Mouse (Mus musculus) midbrain, postnatal 0 days (tissue): ENCODE measurements around the gene Mis18a. TPM values are rescaled to one million over a fixed set of nuclear protein-coding genes. Genes with fewer than 3 reads are reported as not detected.
A peak's percentile ranks its signal among the peaks of the same experiment; 100 is the strongest.

Source experiments
- ATAC-seq: fragments of 200-750 bp; cut with Nextera tagmentation; 2 replicates; pipeline ENCODE4 v1.8.0; 2017; ENCODE audit warnings: moderate number of reproducible peaks, mild to moderate bottlenecking, moderate TSS enrichment, moderate library complexity; ENCODE audit not compliant: low FRiP score
- DNase-seq: peaks from one replicate; pipeline ENCODE4 v3.0.0-alpha.2; 2015; ENCODE audit warnings: low spot score
- H3K27ac ChIP-seq: fragments of 300-500 bp; sonication (generic); 2 replicates; pipeline ENCODE4 v1.5.1; 2014; ENCODE audit warnings: low read depth, mild to moderate bottlenecking, low read length, mixed read lengths
- H3K27me3 ChIP-seq: fragments of 300-500 bp; sonication (generic); 2 replicates; pipeline ENCODE4 v1.6.1; 2014; ENCODE audit warnings: low read length, control low read depth, mixed read lengths; ENCODE audit not compliant: insufficient read depth
- H3K36me3 ChIP-seq: fragments of 300-500 bp; sonication (generic); 2 replicates; pipeline ENCODE4 v1.6.1; 2014; ENCODE audit warnings: low read length, control low read depth, mixed read lengths; ENCODE audit not compliant: insufficient read depth
- H3K4me1 ChIP-seq: fragments of 300-500 bp; sonication (generic); 2 replicates; pipeline ENCODE4 v1.6.1; 2014; ENCODE audit warnings: mild to moderate bottlenecking, control low read depth, antibody characterized with exemption, low read length, mixed read lengths; ENCODE audit not compliant: insufficient read depth
- H3K4me2 ChIP-seq: fragments of 300-500 bp; sonication (generic); 2 replicates; pipeline ENCODE4 v1.6.1; 2014; ENCODE audit warnings: low read depth, mild to moderate bottlenecking, low read length, mixed read lengths; ENCODE audit not compliant: poor library complexity, severe bottlenecking
- H3K4me3 ChIP-seq: fragments of 300-500 bp; sonication (generic); 2 replicates; pipeline ENCODE4 v1.5.1; 2014; ENCODE audit warnings: low read depth, mild to moderate bottlenecking, low read length, moderate library complexity
- H3K9ac ChIP-seq: fragments of 300-500 bp; sonication (generic); replicated peaks from 2 replicates; pipeline ENCODE4 v1.6.1; 2014; ENCODE audit warnings: mild to moderate bottlenecking, low read length, moderate library complexity, mixed read lengths; ENCODE audit not compliant: poor library complexity, severe bottlenecking
- H3K9me3 ChIP-seq: fragments of 300-500 bp; sonication (generic); 2 replicates; pipeline ENCODE4 v1.6.1; 2016; ENCODE audit warnings: low read length, control low read depth
- CTCF ChIP-seq: IDR thresholded peaks from 2 replicates; pipeline ENCODE4 v1.5.1; 2016; ENCODE audit warnings: antibody characterized with exemption, mild to moderate bottlenecking
- WGBS: fragments of 180-500 bp; shearing (Covaris S2); extraction: QIAGEN DNeasy Blood & Tissue Kit; methylation state at CpG from one replicate; pipeline ENCODE4 v1.1.7; 2014; 5-methylcytosine and 5-hydroxymethylcytosine counted together
- polyA plus RNA-seq: library from polyadenylated mRNA; unstranded; fragments of >200 nt; fragmentation: Nextera tagmentation; extraction: Ambion mirVana; gene quantifications from 2 replicates; pipeline ENCODE4 v1.2.1, GENCODE M21; 2015
- total RNA-seq: library from RNA; depleted of rRNA; stranded (reverse); fragments of >200 nt; gene quantifications from 2 replicates; pipeline ENCODE4 v1.2.3, GENCODE M21; 2014

The Mis18a gene
- total and polyA plus RNA-seq, 2 experiments from 2014 or later = 19.6 to 24.9 TPM

DNA sequence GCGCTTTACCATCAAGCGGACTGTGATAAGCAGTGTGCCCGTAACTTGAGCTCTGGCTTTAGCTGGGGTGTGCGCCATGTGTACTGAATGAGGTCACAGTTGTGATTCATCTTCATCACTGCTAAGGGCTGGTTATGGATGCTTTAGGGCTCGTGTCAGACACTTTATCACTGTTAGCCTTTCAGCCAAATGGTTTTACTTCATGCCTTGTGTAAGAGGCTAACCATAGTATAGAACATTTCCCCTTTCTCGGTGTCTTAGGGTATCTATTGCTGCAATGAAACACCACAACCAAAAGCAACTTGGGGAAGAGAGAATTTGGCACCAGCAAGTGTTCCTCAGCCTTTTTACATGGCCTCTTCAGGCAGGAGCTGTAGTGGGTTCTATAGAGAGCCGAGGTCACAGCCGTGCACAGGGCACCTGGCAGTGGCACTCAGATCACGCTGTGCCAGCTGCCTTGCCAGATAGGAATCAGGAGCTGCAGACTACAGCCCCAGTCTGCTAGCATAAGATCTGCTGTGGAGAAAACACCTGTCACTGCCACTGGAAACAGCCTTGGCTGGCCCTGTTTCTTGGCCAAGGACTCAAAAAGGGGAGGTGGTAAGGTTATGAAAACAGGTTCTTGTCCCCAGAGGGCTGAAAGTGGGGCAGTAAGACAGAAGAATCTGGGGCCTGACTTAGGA, 38.1 kb upstream of the Mis18a start:
- peaks cover 72% of the 10 kb centered on the region for H3K36me3 ChIP-seq
- no peaks in the 10 kb centered on the region for H3K27me3 ChIP-seq

GRCm38 (mm10) chr16:90760515-90760914, 33.3 kb upstream of the Mis18a start:
- Histone ChIP-seq H3K4me1 (no peaks in the 10 kb centered on the region), H3K9ac (no peak overlapping the region), H3K9me3 (no peaks in the 10 kb centered on the region), H3K4me2 (no peak overlapping the region), H3K27ac (no peak overlapping the region), H3K27me3 (no peaks in the 10 kb centered on the region), H3K4me3 (no peak overlapping the region), H3K36me3 (peaks cover 48% of the 10 kb centered on the region)
- TF ChIP-seq CTCF = no peak
- no peak for ATAC-seq
- no peak for DNase-seq
- 82% methylated on average over 4 of the region's 4 CpGs for WGBS

More for the DNA sequence above, 38.1 kb upstream of the Mis18a start:
- whole genome bisulfite sequencing = 94% methylated on average over 9 of the region's 9 CpGs
- Histone ChIP-seq H3K9ac (no peak overlapping the region), H3K4me1 (no peaks in the 10 kb centered on the region), H3K27ac (no peak overlapping the region), H3K4me2 (no peak overlapping the region), H3K4me3 (no peak overlapping the region), H3K9me3 (no peaks in the 10 kb centered on the region)
- TF ChIP-seq CTCF = no peak
- no peak for ATAC-seq
- peak; percentile 7 for DNase-seq

DNA sequence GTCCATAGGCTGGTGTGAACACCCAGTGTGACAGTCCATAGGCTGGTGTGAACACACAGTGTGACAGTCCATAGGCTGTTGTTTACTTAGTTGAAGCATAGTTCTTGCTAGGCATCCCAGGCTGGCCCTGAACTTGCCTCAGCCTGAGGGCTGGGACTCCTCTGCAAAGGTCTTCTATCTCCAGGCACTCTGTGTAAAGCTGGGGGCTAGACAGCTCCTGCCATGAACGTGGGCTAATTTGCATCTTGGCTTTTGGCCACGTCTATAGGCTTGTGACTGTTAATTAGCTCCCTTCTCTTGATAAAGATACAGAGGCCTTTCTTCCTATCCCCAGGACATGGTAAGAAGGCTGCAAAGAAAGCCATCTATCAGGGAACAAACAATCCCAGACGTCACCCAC, 32.1 kb upstream of the Mis18a start:
- Histone ChIP-seq H3K4me1 (no peaks in the 10 kb centered on the region), H3K27ac (no peak overlapping the region), H3K4me3 (no peak overlapping the region), H3K36me3 (peaks cover 50% of the 10 kb centered on the region), H3K4me2 (no peak overlapping the region), H3K27me3 (no peaks in the 10 kb centered on the region), H3K9ac (no peak overlapping the region), H3K9me3 (no peaks in the 10 kb centered on the region)
- no peak for ATAC-seq
- WGBS = 34% methylated on average over 3 of the region's 3 CpGs
- TF ChIP-seq CTCF = no peak
- DNase-seq = peak; percentile 5

DNA sequence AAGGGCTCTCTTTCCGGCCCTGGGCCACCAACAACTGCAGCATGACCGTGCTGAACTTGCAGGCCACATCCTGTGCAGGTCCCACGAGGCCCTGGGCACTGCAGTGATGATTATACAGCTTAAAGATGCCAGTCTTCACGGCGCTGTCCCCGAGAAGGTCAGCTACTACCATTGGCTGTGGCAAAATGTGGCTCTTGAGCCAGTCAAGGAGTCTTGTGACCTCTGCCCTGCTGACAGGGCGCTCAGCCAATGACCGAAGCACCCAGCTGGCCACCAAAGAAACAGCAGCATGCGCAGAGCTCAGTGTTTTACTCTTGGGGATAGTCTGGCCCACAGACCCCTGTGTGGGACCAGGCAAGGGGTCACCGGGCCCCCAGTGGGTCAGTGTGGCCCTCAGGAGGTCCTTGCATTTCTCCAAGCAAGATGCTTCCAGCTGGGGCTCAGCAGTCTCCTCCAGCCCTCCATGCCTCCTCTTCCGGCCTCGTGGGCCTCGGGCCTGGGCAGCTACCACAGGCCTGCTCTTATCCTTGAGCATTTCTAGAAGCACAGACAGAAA, 26.3 kb upstream of the Mis18a start:
- no peak for ATAC-seq

DNA sequence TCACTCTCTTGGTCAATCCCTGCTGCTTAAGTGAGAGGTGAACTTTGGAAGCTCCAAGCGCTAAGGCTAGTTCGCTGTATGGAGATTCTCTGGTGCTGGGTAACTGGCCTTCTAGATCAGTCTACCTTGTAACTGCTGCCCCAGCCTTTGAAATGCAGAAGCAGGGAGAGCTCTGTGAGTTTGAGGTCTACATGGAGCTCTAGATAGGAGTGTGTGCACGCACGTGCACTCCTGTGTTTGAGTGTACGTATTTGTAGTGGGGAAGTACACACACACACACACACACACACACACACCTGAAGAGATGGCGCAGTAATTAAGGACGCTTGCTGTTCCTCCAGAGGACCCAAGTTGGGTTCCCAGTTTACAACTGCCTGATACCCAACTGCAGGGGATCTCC, 21.0 kb upstream of the Mis18a start:
- TF ChIP-seq CTCF = no peak
- Histone ChIP-seq H3K9ac (no peak overlapping the region), H3K4me2 (no peak overlapping the region), H3K4me1 (no peaks in the 10 kb centered on the region), H3K9me3 (no peaks in the 10 kb centered on the region), H3K27me3 (no peaks in the 10 kb centered on the region), H3K36me3 (peaks cover 22% of the 10 kb centered on the region), H3K27ac (no peak overlapping the region), H3K4me3 (no peak overlapping the region)
- DNase-seq = no peak
- no peak for ATAC-seq
- WGBS = 95% methylated on average over 7 of the region's 7 CpGs

More for the DNA sequence above, 26.3 kb upstream of the Mis18a start:
- Histone ChIP-seq H3K36me3 (peaks cover 46% of the 10 kb centered on the region), H3K4me1 (no peaks in the 10 kb centered on the region), H3K27me3 (no peaks in the 10 kb centered on the region), H3K27ac (no peak overlapping the region), H3K9ac (no peak overlapping the region), H3K4me2 (no peak overlapping the region), H3K9me3 (no peaks in the 10 kb centered on the region), H3K4me3 (no peak overlapping the region)
- no peak for TF ChIP-seq CTCF
- no peak for DNase-seq
- WGBS = 93% methylated on average over 13 of the region's 13 CpGs

DNA sequence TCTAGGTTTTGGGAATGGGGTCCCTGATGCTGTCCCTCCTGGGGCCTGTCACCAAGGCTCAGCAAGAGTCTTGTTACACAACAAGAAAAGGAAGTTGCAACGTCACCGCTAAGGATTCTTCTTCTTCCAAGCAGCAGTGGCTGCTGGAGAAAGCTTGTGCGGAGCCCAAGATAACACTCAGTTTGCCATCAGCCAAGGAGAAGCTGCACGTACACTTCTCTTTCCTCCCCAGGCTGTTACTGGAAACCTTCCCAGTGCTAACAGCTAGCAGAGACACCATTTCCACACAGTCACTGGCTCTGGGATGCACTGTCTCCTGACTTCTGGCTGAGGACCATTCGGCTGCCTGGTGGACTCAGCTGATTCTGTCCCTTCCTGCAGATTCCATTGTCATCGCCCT, 19.9 kb upstream of the Mis18a start:
- no peak overlapping the region for H3K4me2 ChIP-seq
- no peaks in the 10 kb centered on the region for H3K4me1 ChIP-seq
- no peak overlapping the region for H3K4me3 ChIP-seq
- TF ChIP-seq CTCF = no peak
- no peak overlapping the region for H3K9ac ChIP-seq
- 87% methylated on average over 6 of the region's 6 CpGs for WGBS
- H3K27me3 ChIP-seq = no peaks in the 10 kb centered on the region
- ATAC-seq (no peak), DNase-seq (no peak)
- H3K9me3 ChIP-seq = no peaks in the 10 kb centered on the region
- no peak overlapping the region for H3K27ac ChIP-seq
- H3K36me3 ChIP-seq = peaks cover 16% of the 10 kb centered on the region
